Mouse (Mus musculus) hematopoietic stem cell, adult 5-6 weeks (primary cell): ENCODE measurements at regions not wholly inside any gene's neighbourhood (a gene's known extent, or its start where the extent isn't known, plus 50 kb on each side); places are given as distances from the start of the nearest gene placed in this dataset.
A peak's percentile ranks its signal among the peaks of the same experiment; 100 is the strongest.

Source experiments
- ATAC-seq, 2 experiments: fragments of 125-278 bp in 1 of 2; replicated peaks in 1 of 2; 2 replicates each; pipeline ENCODE4 v1.8.0; 2016 to 2017; ENCODE audit warnings: inconsistent platforms in 2 of 2, mild to moderate bottlenecking in 2 of 2, moderate number of reproducible peaks in 2 of 2, low read depth in 1 of 2, moderate TSS enrichment in 1 of 2; ENCODE audit not compliant: low FRiP score in 2 of 2, poor library complexity in 2 of 2, severe bottlenecking in 2 of 2, insufficient read depth in 1 of 2, low TSS enrichment in 1 of 2

DNA sequence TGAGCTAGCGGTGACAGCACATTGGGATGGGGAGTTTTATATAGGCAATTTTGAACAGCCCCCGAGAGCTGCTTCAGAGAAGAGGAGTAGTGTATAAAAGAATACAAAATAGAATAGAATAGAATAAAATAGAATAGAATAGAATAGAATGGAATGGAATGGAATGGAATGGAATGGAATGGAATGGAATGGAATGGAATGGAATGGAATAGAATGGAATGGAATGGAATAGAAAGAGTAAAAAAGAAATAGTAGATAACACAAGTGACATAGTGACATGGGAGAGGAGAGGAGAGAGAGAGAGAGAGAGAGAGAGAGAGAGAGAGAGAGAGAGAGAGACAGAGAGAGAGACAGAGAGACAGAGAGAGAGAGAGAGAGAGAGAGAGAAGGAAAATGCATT lies 99.6 kb upstream of the Gm8882 start:
- ATAC-seq: peak in 1 of 2 experiments; percentile 90; a peak in 1 of 4 replicates

DNA sequence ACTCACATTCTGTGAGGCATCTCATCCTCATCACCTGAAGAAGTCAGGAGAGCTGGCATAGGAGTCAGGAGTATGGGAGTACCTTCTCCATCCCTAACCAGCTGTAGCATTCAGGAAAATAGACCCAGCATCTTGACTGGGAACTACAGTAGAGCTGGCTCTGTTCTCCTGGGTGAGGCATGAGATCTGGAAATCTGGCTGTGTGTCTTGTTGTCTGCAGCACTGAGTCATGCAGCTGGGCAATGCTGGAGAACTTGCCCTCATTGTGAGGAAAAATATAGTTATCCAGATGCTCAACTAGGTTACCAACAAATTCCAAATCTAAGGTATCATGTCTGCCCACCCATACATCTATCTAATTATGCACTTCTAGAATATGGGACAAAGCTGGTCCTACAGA lies 72.1 kb upstream of the Gm8882 start:
- no peak for ATAC-seq
